Mouse (Mus musculus) ES-CJ7 (cell line): ENCODE data around the gene Slc26a6.

Experiments used
- DNase-seq: peaks from one replicate; pipeline ENCODE4 v3.0.0; 2011; ENCODE audit warnings: low read depth, low spot score

Slc26a6 gene

GRCm38 (mm10) chr9:108852976-108853375 lies at the start of gene Slc26a6:
Gene Slc26a6, plus strand, starts transcription at chr9:108853283.
- DNase-seq, result no peak

GRCm38 (mm10) chr9:108805768-108806167 lies 47.3 kb upstream of the Slc26a6 start:
- DNase-seq, result no peak

- no peak for DNase-seq
Measured at GRCm38 (mm10) chr9:108806379-108806778, 46.7 kb upstream of the Slc26a6 start.

- no peak for DNase-seq
Measured at GRCm38 (mm10) chr9:108806831-108807230, 46.3 kb upstream of the Slc26a6 start.

GRCm38 (mm10) chr9:108807674-108808073 lies 45.4 kb upstream of the Slc26a6 start:
- no peak for DNase-seq

- DNase-seq, result peak; percentile 90
Measured at GRCm38 (mm10) chr9:108808163-108808665, 44.9 kb upstream of the Slc26a6 start, which contains the start of gene Nckipsd. Gene Nckipsd, plus strand, starts transcription at chr9:108808368.

GRCm38 (mm10) chr9:108809188-108809587 lies 43.9 kb upstream of the Slc26a6 start:
- DNase-seq, result no peak

- DNase-seq, result no peak
Measured at GRCm38 (mm10) chr9:108809723-108810122, 43.4 kb upstream of the Slc26a6 start.

- DNase-seq, result no peak
Measured at GRCm38 (mm10) chr9:108810516-108810915, 42.6 kb upstream of the Slc26a6 start.

GRCm38 (mm10) chr9:108815557-108815956 lies 37.5 kb upstream of the Slc26a6 start:
- no peak for DNase-seq

GRCm38 (mm10) chr9:108819495-108819894 lies 33.6 kb upstream of the Slc26a6 start:
- peak; percentile 68 for DNase-seq

GRCm38 (mm10) chr9:108820077-108820476 lies 33.0 kb upstream of the Slc26a6 start:
- no peak for DNase-seq

- peak; percentile 76 for DNase-seq
Measured at GRCm38 (mm10) chr9:108824144-108824685, 28.9 kb upstream of the Slc26a6 start.

- peak; percentile 98 for DNase-seq
Measured at GRCm38 (mm10) chr9:108824755-108825413, 28.2 kb upstream of the Slc26a6 start.

GRCm38 (mm10) chr9:108825820-108826699 lies 27.0 kb upstream of the Slc26a6 start, which contains the start of gene Celsr3:
Gene Celsr3, plus strand, starts transcription at chr9:108826320.
- DNase-seq, result peak; percentile 97

- DNase-seq, result peak; percentile 69
Measured at GRCm38 (mm10) chr9:108826700-108827340, 26.3 kb upstream of the Slc26a6 start.

GRCm38 (mm10) chr9:108827454-108827853 lies 25.6 kb upstream of the Slc26a6 start:
- DNase-seq, result peak; percentile 36

- DNase-seq, result peak; percentile 41
Measured at GRCm38 (mm10) chr9:108827906-108828305, 25.2 kb upstream of the Slc26a6 start.

- no peak for DNase-seq
Measured at GRCm38 (mm10) chr9:108831637-108832036, 21.4 kb upstream of the Slc26a6 start.

GRCm38 (mm10) chr9:108832390-108833108 lies 20.5 kb upstream of the Slc26a6 start:
- DNase-seq, result peak; percentile 97

- peak; percentile 78 for DNase-seq
Measured at GRCm38 (mm10) chr9:108842989-108843388, 10.1 kb upstream of the Slc26a6 start.
